In the genomic region with DNA sequence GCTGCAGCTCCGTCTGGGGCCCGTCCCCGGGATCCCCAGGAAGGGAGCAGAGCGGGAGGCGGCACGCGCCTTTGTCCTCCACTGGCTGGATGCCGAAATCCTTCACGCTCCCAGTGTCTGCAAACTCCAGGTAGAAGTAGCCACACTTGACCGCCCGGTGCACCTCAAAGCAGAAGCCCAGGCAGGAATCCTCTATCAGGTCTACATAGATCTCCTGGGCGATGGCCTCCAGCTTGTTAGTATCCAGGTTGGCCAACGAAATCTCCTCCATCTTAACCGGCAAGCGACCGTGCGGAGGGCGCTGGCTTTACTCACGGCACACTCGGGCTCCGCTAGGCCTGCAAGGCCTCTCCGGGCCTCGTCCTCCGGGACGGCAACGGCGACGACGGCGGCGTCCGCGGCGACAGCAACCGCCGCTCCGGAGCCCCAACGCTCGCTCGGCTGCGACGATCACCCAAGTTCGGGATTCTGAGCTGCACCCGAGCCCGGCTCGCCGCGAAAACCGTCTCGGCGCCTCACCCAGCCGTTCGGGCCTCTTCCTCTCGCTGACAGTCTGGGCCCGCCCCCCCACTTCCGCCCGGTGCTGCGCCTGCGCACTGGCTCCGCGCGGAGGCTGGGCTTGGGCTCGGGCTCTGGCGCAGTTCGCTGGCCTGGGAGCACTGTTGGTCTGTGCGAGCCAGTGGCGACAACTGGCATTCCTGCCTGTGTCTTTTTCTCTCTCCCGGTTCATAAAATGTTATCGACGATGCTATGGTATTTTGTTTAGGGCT, we compare ENCODE assay signal across 8 mouse cellular contexts. TPM values are rescaled to one million over a fixed set of nuclear protein-coding genes. Genes with fewer than 3 reads are reported as not detected.
DNase-seq lines count a peak whose midpoint lies in the region; ATAC-seq lines count a peak whose summit lies in the region.

A gene (minus strand): TSS at position 550 of the 770 bp plus-strand sequence.

- H3K4me3 ChIP-seq in heart, embryonic 14.5 days (ENCODE audit: control insufficient read depth in 1 of 2, insufficient read depth in 1 of 2, low read depth in 1 of 2, low read length in 2 of 2), result peak within 1 kb of the TSS; percentile 74 to 86
- H3K4me3 ChIP-seq in liver, embryonic 13.5 days (replicated peaks), result peak within 1 kb of the TSS; percentile 83
- peak within 1 kb of the TSS; percentile 85 for H3K4me3 ChIP-seq in stomach, embryonic 16.5 days (replicated peaks; ENCODE audit: low read length)

- peaks cover 34% of the 10 kb centered on the region for H3K36me3 ChIP-seq in heart, embryonic 14.5 days (ENCODE audit: control insufficient read depth, insufficient read depth, low read length)
- H3K36me3 ChIP-seq in liver, embryonic 13.5 days, result peaks cover 24% of the 10 kb centered on the region
- H3K36me3 ChIP-seq in stomach, embryonic 16.5 days (ENCODE audit: control insufficient read depth, insufficient read depth, low read length), result peaks cover 25% of the 10 kb centered on the region

- under 1% methylated on average over 70 of the region's 70 CpGs for WGBS in heart, embryonic 14.5 days
- WGBS in liver, embryonic 13.5 days (ENCODE audit: insufficient replicate concordance), result 2% methylated on average over 70 of the region's 70 CpGs
- WGBS in stomach, embryonic 16.5 days, result under 1% methylated on average over 70 of the region's 70 CpGs

- H3K9ac ChIP-seq in heart, embryonic 14.5 days (ENCODE audit: low read length), result peak within 1 kb of the TSS; percentile 99
- peak within 1 kb of the TSS; percentile 91 for H3K9ac ChIP-seq in liver, embryonic 13.5 days
- peak within 1 kb of the TSS; percentile 97 for H3K9ac ChIP-seq in stomach, embryonic 16.5 days (ENCODE audit: low read length)

- peak within 1 kb of the TSS; percentile 81 to 96 for H3K27ac ChIP-seq in heart, embryonic 14.5 days (replicated peaks in 1 of 2; ENCODE audit: control insufficient read depth in 1 of 2, insufficient read depth in 1 of 2, low read depth in 2 of 2, low read length in 2 of 2)
- peak within 1 kb of the TSS; percentile 88 for H3K27ac ChIP-seq in liver, embryonic 13.5 days
- peak within 1 kb of the TSS; percentile 93 for H3K27ac ChIP-seq in stomach, embryonic 16.5 days (ENCODE audit: low read length)

- H3K27me3 ChIP-seq in heart, embryonic 14.5 days (ENCODE audit: control insufficient read depth, insufficient read depth, low read length), result no peaks in the 10 kb centered on the region
- H3K27me3 ChIP-seq in liver, embryonic 13.5 days, result no peaks in the 10 kb centered on the region
- no peaks in the 10 kb centered on the region for H3K27me3 ChIP-seq in stomach, embryonic 16.5 days (ENCODE audit: control insufficient read depth, insufficient read depth, low read length)

- DNase-seq in c-Kit-negative CD71-positive TER-119-positive erythroid progenitor cells, embryonic 14.5 days (ENCODE audit: low read depth, low spot score), result peak; percentile 76
- DNase-seq in fibroblast of lung, adult 2 months (ENCODE audit: low read depth), result peak; percentile 79
- peak; percentile 97 for DNase-seq in kidney, postnatal 14 days
- DNase-seq in liver, embryonic 13.5 days, result peak; percentile 89
- peak; percentile 98 for DNase-seq in neural tube, embryonic 10.5 days (ENCODE audit: extremely low spot score, low spot score)

- peak within 1 kb of the TSS; percentile 73 for H3K4me2 ChIP-seq in heart, embryonic 14.5 days (ENCODE audit: low read length)
- H3K4me2 ChIP-seq in liver, embryonic 13.5 days, result peak within 1 kb of the TSS; percentile 87
- peak within 1 kb of the TSS; percentile 84 for H3K4me2 ChIP-seq in stomach, embryonic 16.5 days (ENCODE audit: low read depth, low read length)

- ATAC-seq in CD4-positive, CD25-positive, alpha-beta regulatory T cell, adult 4 months, result peak; percentile 90
- ATAC-seq in heart, embryonic 14.5 days (ENCODE audit: insufficient number of reproducible peaks, insufficient read depth, low FRiP score, low read depth), result peak; percentile 100
- peak; percentile 99 for ATAC-seq in liver, embryonic 13.5 days (ENCODE audit: low read depth)
- ATAC-seq in stomach, embryonic 16.5 days (ENCODE audit: insufficient read depth, low FRiP score), result peak; percentile 100

- no peaks in the 10 kb centered on the region for H3K9me3 ChIP-seq in heart, embryonic 14.5 days (ENCODE audit: control insufficient read depth, low read length)
- H3K9me3 ChIP-seq in liver, embryonic 13.5 days (replicated peaks), result no peaks in the 10 kb centered on the region
- H3K9me3 ChIP-seq in stomach, embryonic 16.5 days (replicated peaks; ENCODE audit: control insufficient read depth, low read length), result 0 out of 2 replicates have a peak, but pooled peaks cover 2% of the 10 kb centered on the region

- peaks cover 9 to 26% of the 10 kb centered on the region in 2 experiments for H3K4me1 ChIP-seq in heart, embryonic 14.5 days (ENCODE audit: control insufficient read depth in 2 of 2, insufficient read depth in 2 of 2, low read length in 2 of 2)
- H3K4me1 ChIP-seq in liver, embryonic 13.5 days (replicated peaks), result peaks cover 25% of the 10 kb centered on the region
- H3K4me1 ChIP-seq in stomach, embryonic 16.5 days (ENCODE audit: control insufficient read depth, insufficient read depth, low read length), result peaks cover 23% of the 10 kb centered on the region

RNA-seq across cellular contexts. Expression of the gene that starts here (rescaled TPM):
- polyA plus RNA-seq in CD4-positive, CD25-positive, alpha-beta regulatory T cell, adult 4 months (2017; shearing (Covaris generic)), result 10 to 100 TPM; 28.7 to 43.5 TPM
- 90.5 and 99.8 TPM in 2 replicates for polyA plus RNA-seq in heart, embryonic 14.5 days (2014; fragmentation: Nextera tagmentation; extraction: Ambion mirVana)
- 65.8 and 69.7 TPM in 2 replicates for polyA plus RNA-seq in liver, embryonic 13.5 days (2015; fragmentation: Nextera tagmentation; extraction: Ambion mirVana)
- 159 and 168 TPM in 2 replicates for polyA plus RNA-seq in stomach, embryonic 16.5 days (2015; fragmentation: Nextera tagmentation; extraction: Ambion mirVana)

Comparison
In these comparisons a context has a peak if more than half of its experiments do, and no peak if none do; other contexts are left out.
1. Peak in every context shown above with its lines: DNase-seq, ATAC-seq, H3K4me3 ChIP-seq and H3K27ac ChIP-seq.